Mouse (Mus musculus): ENCODE measurements around the gene Entpd6.

DNA sequence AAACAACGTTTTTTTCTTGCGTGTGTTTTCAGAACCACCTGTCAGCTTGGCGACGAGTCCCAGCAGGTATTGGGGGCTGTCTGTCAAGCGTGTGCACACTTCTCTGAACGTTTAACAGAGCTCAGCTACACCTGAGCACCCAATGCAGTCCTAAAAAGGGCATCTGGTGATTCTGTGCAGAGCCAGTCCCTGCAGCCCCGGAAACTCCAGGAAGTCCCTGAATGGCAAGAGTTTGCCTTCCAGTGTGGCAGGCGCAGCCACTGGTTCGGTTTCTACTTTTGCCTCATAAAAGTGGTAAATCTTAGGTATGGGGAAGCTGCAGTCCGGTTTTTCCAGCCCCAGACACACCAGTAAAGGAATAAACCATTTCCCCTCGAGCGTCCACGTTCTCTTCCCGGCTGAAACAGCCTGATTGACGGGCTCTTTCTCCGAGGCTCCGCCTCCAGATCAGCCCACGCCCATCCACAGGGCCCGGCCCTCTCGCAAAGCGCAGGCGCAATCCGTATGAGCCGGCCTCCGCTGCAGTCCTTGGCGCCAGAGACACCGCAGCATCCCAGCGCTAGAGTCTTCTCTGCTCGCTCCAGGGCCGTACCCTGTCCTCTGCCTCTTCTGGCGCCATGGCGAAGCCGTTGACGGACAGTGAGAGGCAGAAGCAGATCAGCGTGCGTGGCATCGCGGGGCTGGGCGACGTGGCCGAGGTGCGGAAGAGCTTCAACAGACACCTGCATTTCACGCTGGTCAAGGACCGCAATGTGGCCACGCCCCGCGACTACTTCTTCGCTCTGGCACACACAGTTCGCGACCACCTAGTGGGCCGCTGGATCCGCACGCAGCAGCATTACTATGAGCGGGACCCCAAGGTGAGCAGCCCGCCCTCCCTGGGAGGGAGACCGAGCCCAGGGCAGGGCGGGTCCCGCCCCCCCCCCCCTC lies 37.7 kb downstream of the Entpd6 start, which contains the start of gene Pygb:
- TF ChIP-seq FLI1 (IDR thresholded peaks at IDR 0.05; ENCODE audit: low read length), result no peak
- no peak for TF ChIP-seq GATA1 (IDR thresholded peaks at IDR 0.05; ENCODE audit: borderline replicate concordance, low read length)

Data from megakaryocyte, embryonic 14.5 days (primary cell).